ENCODE assay signal across 41 mouse cellular contexts in genomic region chr14:44009686-44010085, GRCm38 (mm10). TPM values are rescaled to one million over a fixed set of nuclear protein-coding genes. Genes with fewer than 3 reads are reported as not detected.
"Had no signal": no experiment of that assay in that cellular context is flagged by ENCODE, and none has a peak within 500 bp of the region (broad histone marks: within the 10 kb centered on the region; RNA-seq: fewer than 3 reads in every experiment).

No protein-coding gene starts in this region.

RNA-seq across cellular contexts. Expression of gene Ang6, which starts 7.6 kb away (rescaled TPM):
- total RNA-seq: heart, postnatal 10 days; heart, postnatal 14 days; heart, postnatal 25 days; heart, postnatal 36 days; heart, postnatal 4 days; hindbrain, postnatal 0 days; layer of hippocampus, adult 18-20 months; layer of hippocampus, adult 2 months; layer of hippocampus, adult 8-10 months; layer of hippocampus, postnatal 10 days; layer of hippocampus, postnatal 14 days; layer of hippocampus, postnatal 25 days; layer of hippocampus, postnatal 36 days; left cerebral cortex, adult 18-20 months; left cerebral cortex, adult 2 months had no signal
- polyA plus RNA-seq: heart, embryonic 10.5 days; heart, embryonic 11.5 days; heart, embryonic 12.5 days; heart, embryonic 13.5 days; heart, embryonic 14.5 days; heart, embryonic 15.5 days; heart, embryonic 16.5 days; heart, postnatal 0 days; hindbrain, embryonic 10.5 days; hindbrain, embryonic 11.5 days; hindbrain, embryonic 12.5 days; hindbrain, embryonic 13.5 days; hindbrain, embryonic 14.5 days; hindbrain, embryonic 15.5 days; hindbrain, embryonic 16.5 days; hindbrain, postnatal 0 days; inflammation-experienced regulatory T-cells, adult 6 months; intestine, embryonic 14.5 days; intestine, embryonic 15.5 days; intestine, embryonic 16.5 days; intestine, postnatal 0 days; kidney, adult 2 months; kidney, embryonic 14.5 days; kidney, embryonic 15.5 days; kidney, embryonic 16.5 days; kidney, postnatal 0 days; large intestine, adult 2 months had no signal

RNA-seq across cellular contexts. Expression of gene Ang5, which starts 52.8 kb away (rescaled TPM):
- total RNA-seq: heart, postnatal 10 days; heart, postnatal 14 days; heart, postnatal 25 days; heart, postnatal 36 days; heart, postnatal 4 days; hindbrain, postnatal 0 days; layer of hippocampus, adult 18-20 months; layer of hippocampus, adult 2 months; layer of hippocampus, adult 8-10 months; layer of hippocampus, postnatal 10 days; layer of hippocampus, postnatal 14 days; layer of hippocampus, postnatal 25 days; layer of hippocampus, postnatal 36 days; left cerebral cortex, adult 18-20 months; left cerebral cortex, adult 2 months had no signal
- polyA plus RNA-seq: heart, embryonic 10.5 days; heart, embryonic 11.5 days; heart, embryonic 12.5 days; heart, embryonic 13.5 days; heart, embryonic 14.5 days; heart, embryonic 15.5 days; heart, embryonic 16.5 days; heart, postnatal 0 days; hindbrain, embryonic 10.5 days; hindbrain, embryonic 11.5 days; hindbrain, embryonic 12.5 days; hindbrain, embryonic 13.5 days; hindbrain, embryonic 14.5 days; hindbrain, embryonic 15.5 days; hindbrain, embryonic 16.5 days; hindbrain, postnatal 0 days; inflammation-experienced regulatory T-cells, adult 6 months; intestine, embryonic 14.5 days; intestine, embryonic 15.5 days; intestine, embryonic 16.5 days; intestine, postnatal 0 days; kidney, adult 2 months; kidney, embryonic 14.5 days; kidney, embryonic 15.5 days; kidney, embryonic 16.5 days; kidney, postnatal 0 days; large intestine, adult 2 months had no signal
